Mouse (Mus musculus): ENCODE data around the gene Becn1.

The Becn1 gene

GRCm38 (mm10) chr11:101245855-101246701 lies 56.0 kb downstream of the Becn1 start, which contains the start of gene Ramp2:
TSS of gene Ramp2 (plus strand) at chr11:101246028.
- DNase-seq (ENCODE audit: low read depth in 1 of 2, low spot score in 2 of 2), result no peak

GRCm38 (mm10) chr11:101245071-101245470 lies 57.0 kb downstream of the Becn1 start:
- DNase-seq (ENCODE audit: low read depth in 1 of 2, low spot score in 2 of 2), result no peak

GRCm38 (mm10) chr11:101238071-101238647 lies 63.9 kb downstream of the Becn1 start:
- DNase-seq (ENCODE audit: low read depth in 1 of 2, low spot score in 2 of 2), result no peak

- DNase-seq (ENCODE audit: low read depth in 1 of 2, low spot score in 2 of 2), result no peak
These were observed 65.3 kb downstream of the Becn1 start for GRCm38 (mm10) chr11:101236782-101237181.

All from monocyte, adult 2 months (primary cell).